Mouse (Mus musculus) right cerebral cortex, adult 2 months (tissue): ENCODE results near the gene Smcp.

Experiments used
- DNase-seq, 2 experiments: peaks; one replicate each; pipeline ENCODE4 v3.0.0; 2021 to 2022; ENCODE audit warnings: low spot score in 2 of 2

The Smcp gene

GRCm38 (mm10) chr3:92588858-92589257, at the start of gene Smcp:
Gene Smcp, minus strand, starts transcription at chr3:92588997.
- no peak for DNase-seq

GRCm38 (mm10) chr3:92638653-92638991, 49.8 kb upstream of the Smcp start:
- DNase-seq: no peak

GRCm38 (mm10) chr3:92637745-92638652, 49.2 kb upstream of the Smcp start:
- no peak for DNase-seq

GRCm38 (mm10) chr3:92621560-92621959, 32.8 kb upstream of the Smcp start, which contains the start of gene Lce6a:
Gene Lce6a, minus strand, starts transcription at chr3:92621660.
- no peak for DNase-seq

GRCm38 (mm10) chr3:92609804-92610203, 21.0 kb upstream of the Smcp start:
- DNase-seq: no peak

GRCm38 (mm10) chr3:92607392-92607791, 18.6 kb upstream of the Smcp start, which contains the start of gene 2210017I01Rik:
Gene 2210017I01Rik, minus strand, starts transcription at chr3:92607492.
- DNase-seq: no peak

GRCm38 (mm10) chr3:92602169-92602568, 13.4 kb upstream of the Smcp start:
- DNase-seq: no peak

GRCm38 (mm10) chr3:92600456-92600855, 11.7 kb upstream of the Smcp start:
- no peak for DNase-seq

GRCm38 (mm10) chr3:92599973-92600372, 11.2 kb upstream of the Smcp start:
- no peak for DNase-seq

- no peak for DNase-seq
Observed at GRCm38 (mm10) chr3:92598429-92598828, 9.6 kb upstream of the Smcp start.

- DNase-seq: no peak
Observed at GRCm38 (mm10) chr3:92587190-92587589, 1.6 kb downstream of the Smcp start.

GRCm38 (mm10) chr3:92585055-92585454, 3.7 kb downstream of the Smcp start:
- no peak for DNase-seq

- DNase-seq: no peak
Observed at GRCm38 (mm10) chr3:92583164-92583826, 5.5 kb downstream of the Smcp start.

- DNase-seq: no peak
Observed at GRCm38 (mm10) chr3:92579508-92579907, 9.3 kb downstream of the Smcp start.

GRCm38 (mm10) chr3:92578652-92579413, 10.0 kb downstream of the Smcp start:
- no peak for DNase-seq

GRCm38 (mm10) chr3:92573449-92574041, 15.3 kb downstream of the Smcp start, which contains the start of gene Ivl:
Gene Ivl, minus strand, starts transcription at chr3:92573735.
- DNase-seq: no peak

GRCm38 (mm10) chr3:92572514-92573155, 16.2 kb downstream of the Smcp start:
- DNase-seq: no peak

GRCm38 (mm10) chr3:92568752-92569151, 20.0 kb downstream of the Smcp start:
- DNase-seq: no peak

GRCm38 (mm10) chr3:92565418-92565817, 23.4 kb downstream of the Smcp start:
- no peak for DNase-seq

- no peak for DNase-seq
Observed at GRCm38 (mm10) chr3:92534411-92534810, 54.4 kb downstream of the Smcp start, which contains the start of gene 2310046K23Rik. Gene 2310046K23Rik, minus strand, starts transcription at chr3:92534511.
